Mouse (Mus musculus) intestine, embryonic 16.5 days (tissue): Measurements from ENCODE around the gene Cyfip2. TPM values are rescaled to one million over a fixed set of nuclear protein-coding genes. Genes with fewer than 3 reads are reported as not detected.

ENCODE experiments used
- ATAC-seq: fragments of 200-750 bp; cut with Nextera tagmentation; 2 replicates; pipeline ENCODE4 v1.8.0; 2017; ENCODE audit warnings: moderate TSS enrichment, moderate library complexity
- H3K27ac ChIP-seq: fragments of 300-500 bp; sonication (generic); 2 replicates; pipeline ENCODE4 v1.5.1; 2014; ENCODE audit warnings: mild to moderate bottlenecking, low read length
- H3K27me3 ChIP-seq: fragments of 300-500 bp; sonication (generic); replicated peaks from 2 replicates; pipeline ENCODE4 v1.6.1; 2014; ENCODE audit warnings: low read length, control low read depth, mixed read lengths; ENCODE audit not compliant: control insufficient read depth, insufficient read depth
- H3K36me3 ChIP-seq: fragments of 300-500 bp; sonication (generic); 2 replicates; pipeline ENCODE4 v1.6.1; 2014; ENCODE audit warnings: low read length, control low read depth; ENCODE audit not compliant: control insufficient read depth, insufficient read depth
- H3K4me1 ChIP-seq: fragments of 300-500 bp; sonication (generic); 2 replicates; pipeline ENCODE4 v1.6.1; 2014; ENCODE audit warnings: low read length, control low read depth, mixed read lengths; ENCODE audit not compliant: control insufficient read depth, insufficient read depth
- H3K4me2 ChIP-seq: fragments of 300-500 bp; sonication (generic); 2 replicates; pipeline ENCODE4 v1.6.1; 2014; ENCODE audit warnings: low read depth, low read length, control low read depth
- H3K4me3 ChIP-seq: fragments of 300-500 bp; sonication (generic); 2 replicates; pipeline ENCODE4 v1.5.1; 2014; ENCODE audit warnings: mild to moderate bottlenecking, low read length
- H3K9ac ChIP-seq: fragments of 300-500 bp; sonication (generic); 2 replicates; pipeline ENCODE4 v1.6.1; 2014; ENCODE audit warnings: low read depth, low read length
- H3K9me3 ChIP-seq: fragments of 300-500 bp; sonication (generic); 2 replicates; pipeline ENCODE4 v1.6.1; 2016; ENCODE audit warnings: low read length, control low read depth; ENCODE audit not compliant: control insufficient read depth
- WGBS: fragments of 180-500 bp; shearing (Covaris S2); extraction: QIAGEN DNeasy Blood & Tissue Kit; methylation state at CpG from one replicate; pipeline ENCODE4 v1.1.7; 2014; 5-methylcytosine and 5-hydroxymethylcytosine counted together
- polyA plus RNA-seq: library from polyadenylated mRNA; unstranded; fragments of >200 nt; fragmentation: Nextera tagmentation; extraction: Ambion mirVana; gene quantifications from 2 replicates; pipeline ENCODE4 v1.2.1, GENCODE M21; 2015

The Cyfip2 gene
- polyA plus RNA-seq, 1 experiment from 2014 or later, result 5.7 TPM

DNA sequence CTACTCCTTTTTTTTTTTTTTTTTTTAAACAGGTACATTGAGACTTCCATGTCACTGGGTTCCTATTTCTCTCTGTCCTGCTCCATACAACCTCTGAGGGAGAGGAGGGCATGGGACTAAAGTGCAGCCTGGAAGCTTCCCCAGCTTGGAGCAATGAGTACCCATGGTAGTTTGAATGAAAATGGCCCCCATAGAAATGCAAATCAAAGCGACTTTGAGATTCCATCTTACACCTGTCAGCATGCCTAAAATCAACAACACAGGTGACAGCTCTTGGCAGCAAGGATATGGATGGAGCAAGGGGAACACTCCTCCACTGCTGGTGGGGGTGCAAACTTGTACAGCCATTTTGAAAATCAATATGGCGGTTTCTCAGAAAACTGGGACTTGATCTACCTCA, 57.4 kb downstream of the Cyfip2 start:
- 92% methylated on average over 2 of the region's 2 CpGs for WGBS
- H3K9ac ChIP-seq, result no peak overlapping the region
- no peaks in the 10 kb centered on the region for H3K36me3 ChIP-seq
- no peak overlapping the region for H3K4me3 ChIP-seq
- no peak overlapping the region for H3K4me2 ChIP-seq
- H3K27me3 ChIP-seq, result no peaks in the 10 kb centered on the region
- H3K4me1 ChIP-seq, result no peaks in the 10 kb centered on the region
- H3K27ac ChIP-seq, result no peak overlapping the region
- H3K9me3 ChIP-seq, result no peaks in the 10 kb centered on the region
- no peak for ATAC-seq

GRCm38 (mm10) chr11:46251994-46252393, 60.7 kb downstream of the Cyfip2 start:
- Histone ChIP-seq H3K4me3 (no peak overlapping the region), H3K4me1 (no peaks in the 10 kb centered on the region), H3K9ac (no peak overlapping the region), H3K4me2 (no peak overlapping the region), H3K27ac (no peak overlapping the region), H3K36me3 (no peaks in the 10 kb centered on the region), H3K9me3 (no peaks in the 10 kb centered on the region), H3K27me3 (no peaks in the 10 kb centered on the region)
- ATAC-seq, result no peak; the same call in 1 of the 2 replicates
- WGBS, result 33% methylated on average over 7 of the region's 7 CpGs

DNA sequence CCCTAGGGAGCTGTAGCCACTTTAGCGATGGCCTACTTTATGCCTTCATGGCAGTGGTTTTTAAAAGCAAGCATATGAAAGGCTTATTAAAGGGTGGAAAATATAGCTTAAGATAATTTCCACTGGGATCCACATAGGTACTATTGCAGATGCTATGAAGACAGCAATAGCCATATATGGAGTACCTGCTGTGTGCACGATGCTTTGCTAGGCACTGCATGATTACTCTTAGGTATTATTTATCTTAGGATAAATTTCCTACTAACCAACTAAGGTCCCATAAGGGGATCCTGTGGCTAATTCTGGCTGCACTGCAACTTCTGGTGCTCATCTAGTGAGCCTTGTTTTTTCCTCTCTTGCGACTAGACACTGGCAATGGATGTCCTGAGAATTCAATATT, 64.3 kb downstream of the Cyfip2 start:
- Histone ChIP-seq H3K9me3 (no peaks in the 10 kb centered on the region), H3K27me3 (no peaks in the 10 kb centered on the region), H3K4me2 (no peak overlapping the region), H3K27ac (no peak overlapping the region), H3K36me3 (no peaks in the 10 kb centered on the region), H3K9ac (no peak overlapping the region), H3K4me3 (no peak overlapping the region), H3K4me1 (no peaks in the 10 kb centered on the region)
- 89% methylated on average over 3 of the region's 3 CpGs for WGBS
- no peak for ATAC-seq

GRCm38 (mm10) chr11:46246393-46246792, 66.3 kb downstream of the Cyfip2 start:
- ATAC-seq, result no peak
- 65% methylated on average over 7 of the region's 7 CpGs for whole genome bisulfite sequencing
- no peak overlapping the region for H3K4me3 ChIP-seq

GRCm38 (mm10) chr11:46245926-46246325, 66.7 kb downstream of the Cyfip2 start:
- WGBS, result 69% methylated on average over 8 of the region's 8 CpGs
- Histone ChIP-seq H3K36me3 (no peaks in the 10 kb centered on the region), H3K9ac (no peak overlapping the region)

More at GRCm38 (mm10) chr11:46246393-46246792, 66.3 kb downstream of the Cyfip2 start:
- Histone ChIP-seq H3K27me3 (no peaks in the 10 kb centered on the region), H3K4me2 (no peak overlapping the region), H3K9me3 (no peaks in the 10 kb centered on the region), H3K4me1 (no peaks in the 10 kb centered on the region), H3K36me3 (no peaks in the 10 kb centered on the region), H3K9ac (no peak overlapping the region), H3K27ac (no peak overlapping the region)

GRCm38 (mm10) chr11:46244731-46245604, 67.7 kb downstream of the Cyfip2 start:
- Histone ChIP-seq H3K4me3 (no peak overlapping the region), H3K9ac (no peak overlapping the region), H3K27me3 (no peaks in the 10 kb centered on the region), H3K9me3 (no peaks in the 10 kb centered on the region), H3K27ac (no peak overlapping the region), H3K4me1 (no peaks in the 10 kb centered on the region), H3K4me2 (no peak overlapping the region), H3K36me3 (no peaks in the 10 kb centered on the region)
- ATAC-seq, result no peak
- 92% methylated on average over 23 of the region's 23 CpGs for WGBS

More at GRCm38 (mm10) chr11:46245926-46246325, 66.7 kb downstream of the Cyfip2 start:
- Histone ChIP-seq H3K4me1 (no peaks in the 10 kb centered on the region), H3K9me3 (no peaks in the 10 kb centered on the region), H3K27ac (no peak overlapping the region), H3K27me3 (no peaks in the 10 kb centered on the region), H3K4me2 (no peak overlapping the region), H3K4me3 (no peak overlapping the region)
- no peak for ATAC-seq

DNA sequence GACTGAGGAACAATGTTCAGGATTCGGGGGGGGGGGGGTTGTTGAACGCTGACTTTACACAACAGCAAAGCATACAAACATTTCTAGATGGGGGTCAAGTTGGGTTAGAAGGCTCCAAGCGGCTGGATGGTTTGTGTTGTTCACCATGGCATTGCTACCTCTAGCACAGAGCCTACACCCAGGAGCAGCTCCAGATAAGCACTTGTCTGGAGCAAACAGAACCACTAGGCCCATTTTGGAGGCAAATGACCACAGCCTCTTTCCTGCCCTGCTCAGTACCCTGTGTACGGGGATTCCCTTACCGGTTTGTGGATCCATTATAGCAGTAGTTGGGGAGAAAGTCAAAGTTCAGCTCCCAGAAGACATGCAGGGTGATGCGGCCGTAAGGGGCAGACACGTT, 70.7 kb downstream of the Cyfip2 start:
- Histone ChIP-seq H3K36me3 (no peaks in the 10 kb centered on the region), H3K4me2 (no peak overlapping the region), H3K4me1 (no peaks in the 10 kb centered on the region), H3K27ac (no peak overlapping the region), H3K27me3 (no peaks in the 10 kb centered on the region), H3K4me3 (no peak overlapping the region), H3K9me3 (no peaks in the 10 kb centered on the region), H3K9ac (no peak overlapping the region)
- WGBS, result 91% methylated on average over 8 of the region's 8 CpGs
- ATAC-seq, result no peak

DNA sequence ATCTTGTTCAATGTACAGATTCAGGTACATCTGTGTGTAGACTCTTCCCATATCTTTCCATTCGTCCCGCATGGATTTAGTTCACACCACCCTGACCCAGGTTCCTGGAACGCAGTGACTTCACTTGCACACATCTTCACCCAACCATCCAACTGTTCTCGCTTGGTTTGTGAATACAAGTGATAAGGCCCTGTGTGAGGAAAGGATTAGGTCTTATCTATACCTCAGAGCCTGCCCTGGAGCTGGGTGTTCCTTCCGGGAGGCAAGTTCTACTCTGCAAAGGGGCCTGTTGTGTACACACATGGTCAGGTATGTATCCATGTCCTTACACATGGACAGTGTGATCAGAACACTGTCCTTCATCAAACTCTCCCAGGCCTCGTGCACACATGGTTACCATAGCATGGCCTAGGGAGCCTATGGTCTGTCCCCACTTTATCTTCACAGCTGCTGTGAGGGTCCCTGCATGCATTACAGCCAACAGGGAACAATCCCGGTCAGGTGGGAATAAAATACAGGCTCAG, 71.4 kb downstream of the Cyfip2 start:
- H3K27me3 ChIP-seq, result no peaks in the 10 kb centered on the region
- no peak overlapping the region for H3K27ac ChIP-seq
- no peak overlapping the region for H3K9ac ChIP-seq
- no peak for ATAC-seq
- no peak overlapping the region for H3K4me3 ChIP-seq
- H3K36me3 ChIP-seq, result no peaks in the 10 kb centered on the region
- no peaks in the 10 kb centered on the region for H3K4me1 ChIP-seq
- WGBS, result 83% methylated on average over 7 of the region's 7 CpGs
- no peak overlapping the region for H3K4me2 ChIP-seq
- H3K9me3 ChIP-seq, result no peaks in the 10 kb centered on the region

GRCm38 (mm10) chr11:46236976-46237375, 75.7 kb downstream of the Cyfip2 start:
- Histone ChIP-seq H3K36me3 (no peaks in the 10 kb centered on the region), H3K27me3 (no peaks in the 10 kb centered on the region), H3K9ac (no peak overlapping the region), H3K4me1 (no peaks in the 10 kb centered on the region), H3K4me3 (no peak overlapping the region), H3K4me2 (no peak overlapping the region), H3K27ac (no peak overlapping the region), H3K9me3 (no peaks in the 10 kb centered on the region)
- no peak for ATAC-seq
- 44% methylated on average over 4 of the region's 4 CpGs for WGBS
